ENCODE assay signal across 9 mouse cellular contexts in the genomic region with DNA sequence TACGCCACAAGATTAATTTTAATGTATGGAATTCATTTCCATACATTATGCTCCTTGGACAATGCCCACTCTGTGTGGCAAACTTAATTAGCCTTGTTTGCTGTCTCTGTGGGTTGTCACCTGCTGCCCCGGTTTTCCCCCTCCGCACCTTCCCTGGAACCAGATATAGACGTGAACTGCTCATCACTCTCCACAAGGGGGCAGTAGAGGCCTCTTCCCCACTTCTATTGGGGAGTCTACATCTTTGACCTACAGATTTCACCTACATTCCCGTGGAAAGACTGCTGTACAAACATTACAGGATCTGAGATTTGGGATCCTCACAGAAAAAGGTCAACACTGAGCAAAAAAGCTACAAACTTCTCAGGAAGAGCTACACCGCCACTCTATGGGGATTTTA. TPM values are rescaled to one million over a fixed set of nuclear protein-coding genes. Genes with fewer than 3 reads are reported as not detected.
A peak's percentile ranks its signal among the peaks of the same experiment; 100 is the strongest.
DNase-seq lines count a peak whose midpoint lies in the region; ATAC-seq and TF ChIP-seq lines count a peak whose summit lies in the region.
"Had no signal": no experiment of that assay in that cellular context is flagged by ENCODE, and none has a peak within 500 bp of the region (broad histone marks: within the 10 kb centered on the region; RNA-seq: fewer than 3 reads in every experiment).

No protein-coding gene starts in this region.

- H3K27me3 ChIP-seq in forebrain, embryonic 14.5 days (replicated peaks; ENCODE audit: control insufficient read depth, insufficient read depth, low read length), result no peaks in the 10 kb centered on the region
- H3K27me3 ChIP-seq in forebrain, embryonic 13.5 days, result 0 out of 2 replicates have a peak, but pooled peaks cover 2% of the 10 kb centered on the region
- no peaks in the 10 kb centered on the region for H3K27me3 ChIP-seq in spleen, adult 2 months (ENCODE audit: control insufficient read depth, insufficient read depth, low read length)

- no peaks in the 10 kb centered on the region for H3K36me3 ChIP-seq in forebrain, embryonic 14.5 days (ENCODE audit: control insufficient read depth, insufficient read depth, low read length)
- H3K36me3 ChIP-seq in forebrain, embryonic 13.5 days (ENCODE audit: poor library complexity, severe bottlenecking), result no peaks in the 10 kb centered on the region
- no peaks in the 10 kb centered on the region for H3K36me3 ChIP-seq in spleen, adult 2 months (ENCODE audit: control insufficient read depth, insufficient read depth, low read length)

- peak; percentile 53 for DNase-seq in forebrain, embryonic 14.5 days (ENCODE audit: low spot score)
- DNase-seq in 3T3-L1 (ENCODE audit: low read depth, low spot score), result peak; percentile 72
- peak; percentile 68 to 71 for DNase-seq in adrenal gland, adult 18-20 months (ENCODE audit: low spot score in 2 of 2)
- DNase-seq in embryo, embryonic 9.5 days (ENCODE audit: extremely low spot score), result peak; percentile 56
- DNase-seq in kidney, postnatal 10 days, result peak; percentile 75
- DNase-seq in lung, postnatal 4 days, result peak; percentile 39 to 76
- DNase-seq in spleen, adult 2 months (ENCODE audit: low read depth in 1 of 2, low spot score in 2 of 2), result peak; percentile 50 to 66

- no peak overlapping the region for H3K4me2 ChIP-seq in forebrain, embryonic 14.5 days (ENCODE audit: low read length)
- H3K4me2 ChIP-seq in forebrain, embryonic 13.5 days, result no peak overlapping the region

- peak; percentile 68; the same call in 1 of the 2 replicates for TF ChIP-seq CTCF in spleen, adult 2 months (IDR thresholded peaks at IDR 0.05; ENCODE audit: extremely low read depth, insufficient read depth, insufficient read length, insufficient replicate concordance)

- H3K9ac ChIP-seq in forebrain, embryonic 14.5 days (ENCODE audit: low read length), result no peak overlapping the region
- no peak overlapping the region for H3K9ac ChIP-seq in forebrain, embryonic 13.5 days

- H3K4me1 ChIP-seq in forebrain, embryonic 14.5 days (ENCODE audit: control insufficient read depth, insufficient read depth, low read length), result peaks cover 3% of the 10 kb centered on the region; the same call in 1 of the 2 replicates
- peaks cover 3% of the 10 kb centered on the region for H3K4me1 ChIP-seq in forebrain, embryonic 13.5 days
- peaks cover 8% of the 10 kb centered on the region; the same call in 1 of the 2 replicates for H3K4me1 ChIP-seq in spleen, adult 2 months (ENCODE audit: control insufficient read depth, insufficient read depth, insufficient read length)

- H3K27ac ChIP-seq in forebrain, embryonic 14.5 days (ENCODE audit: low read depth, low read length), result no peak overlapping the region
- no peak overlapping the region for H3K27ac ChIP-seq in forebrain, embryonic 13.5 days
- H3K27ac ChIP-seq in spleen, adult 2 months (ENCODE audit: insufficient read depth, low read length), result no peak overlapping the region

- no peak for TF ChIP-seq POLR2A in spleen, adult 2 months (IDR thresholded peaks at IDR 0.05; ENCODE audit: low read depth, low read length)

- H3K4me3 ChIP-seq in forebrain, embryonic 14.5 days (ENCODE audit: low read depth, low read length), result no peak overlapping the region
- no peak overlapping the region for H3K4me3 ChIP-seq in forebrain, embryonic 13.5 days
- H3K4me3 ChIP-seq in spleen, adult 2 months (ENCODE audit: extremely low read depth, insufficient read depth, insufficient read length), result no peak overlapping the region

- H3K9me3 ChIP-seq in forebrain, embryonic 14.5 days (replicated peaks; ENCODE audit: control insufficient read depth, low read length), result no peaks in the 10 kb centered on the region
- H3K9me3 ChIP-seq in forebrain, embryonic 13.5 days (replicated peaks), result no peaks in the 10 kb centered on the region

- 27% methylated on average over 6 of the region's 6 CpGs for WGBS in forebrain, embryonic 14.5 days
- 35% methylated on average over 6 of the region's 6 CpGs for WGBS in forebrain, embryonic 13.5 days
- 32% methylated on average over 6 of the region's 6 CpGs for WGBS in spleen, adult 2 months

- ATAC-seq in forebrain, embryonic 14.5 days, result no peak
- ATAC-seq in forebrain, embryonic 13.5 days, result no peak

RNA-seq across cellular contexts. Expression of a gene that starts 1.0 kb away (rescaled TPM):
- polyA plus RNA-seq in forebrain, embryonic 14.5 days (2014; fragmentation: Nextera tagmentation; extraction: Ambion mirVana), result 0.34 TPM in 1 of 2 replicates, not detected in the other
- polyA plus RNA-seq in forebrain, embryonic 13.5 days (2015; fragmentation: Nextera tagmentation; extraction: Ambion mirVana), result 0.28 TPM in 1 of 2 replicates, not detected in the other
- total RNA-seq in adrenal gland, adult 18-20 months (2021), result 1 to 10 TPM; 1.1 to 4.0 TPM
- 0.21 and 0.33 TPM in 2 replicates for polyA plus RNA-seq in spleen, adult 2 months (2012; rRNA removed)

RNA-seq across cellular contexts. Expression of a gene that starts 4.0 kb away (rescaled TPM):
- 24.4 and 25.2 TPM in 2 replicates for polyA plus RNA-seq in forebrain, embryonic 14.5 days (2014; fragmentation: Nextera tagmentation; extraction: Ambion mirVana)
- 28.1 and 29.2 TPM in 2 replicates for polyA plus RNA-seq in forebrain, embryonic 13.5 days (2015; fragmentation: Nextera tagmentation; extraction: Ambion mirVana)
- 1 to 10 TPM; 6.5 to 7.8 TPM for total RNA-seq in adrenal gland, adult 18-20 months (2021)
- 5.0 and 5.8 TPM in 2 replicates for polyA plus RNA-seq in spleen, adult 2 months (2012; rRNA removed)

RNA-seq across cellular contexts. Expression of a gene that starts 17.9 kb away (rescaled TPM):
- not detected in 2 replicates for polyA plus RNA-seq in forebrain, embryonic 14.5 days (2014; fragmentation: Nextera tagmentation; extraction: Ambion mirVana)
- 0.08 TPM in 1 of 2 replicates, not detected in the other for polyA plus RNA-seq in forebrain, embryonic 13.5 days (2015; fragmentation: Nextera tagmentation; extraction: Ambion mirVana)
- total RNA-seq in adrenal gland, adult 18-20 months (2021), result not detected
- not detected in 2 replicates for polyA plus RNA-seq in spleen, adult 2 months (2012; rRNA removed)
- total RNA-seq: left cerebral cortex, adult 8-10 months had no signal

RNA-seq across cellular contexts. Expression of a gene that starts 28.3 kb away (rescaled TPM):
- not detected in 2 replicates for polyA plus RNA-seq in forebrain, embryonic 14.5 days (2014; fragmentation: Nextera tagmentation; extraction: Ambion mirVana)
- not detected in 2 replicates for polyA plus RNA-seq in forebrain, embryonic 13.5 days (2015; fragmentation: Nextera tagmentation; extraction: Ambion mirVana)
- total RNA-seq in adrenal gland, adult 18-20 months (2021), result not detected
- polyA plus RNA-seq in spleen, adult 2 months (2012; rRNA removed), result not detected in 2 replicates
- total RNA-seq: left cerebral cortex, adult 8-10 months had no signal

RNA-seq across cellular contexts. Expression of a gene that starts 37.1 kb away (rescaled TPM):
- not detected in 2 replicates for polyA plus RNA-seq in forebrain, embryonic 14.5 days (2014; fragmentation: Nextera tagmentation; extraction: Ambion mirVana)
- not detected in 2 replicates for polyA plus RNA-seq in forebrain, embryonic 13.5 days (2015; fragmentation: Nextera tagmentation; extraction: Ambion mirVana)
- total RNA-seq in adrenal gland, adult 18-20 months (2021), result not detected
- polyA plus RNA-seq in spleen, adult 2 months (2012; rRNA removed), result not detected in 2 replicates
- total RNA-seq: left cerebral cortex, adult 8-10 months had no signal
